Mouse (Mus musculus): ENCODE measurements around the gene Cacna2d2.

DNA sequence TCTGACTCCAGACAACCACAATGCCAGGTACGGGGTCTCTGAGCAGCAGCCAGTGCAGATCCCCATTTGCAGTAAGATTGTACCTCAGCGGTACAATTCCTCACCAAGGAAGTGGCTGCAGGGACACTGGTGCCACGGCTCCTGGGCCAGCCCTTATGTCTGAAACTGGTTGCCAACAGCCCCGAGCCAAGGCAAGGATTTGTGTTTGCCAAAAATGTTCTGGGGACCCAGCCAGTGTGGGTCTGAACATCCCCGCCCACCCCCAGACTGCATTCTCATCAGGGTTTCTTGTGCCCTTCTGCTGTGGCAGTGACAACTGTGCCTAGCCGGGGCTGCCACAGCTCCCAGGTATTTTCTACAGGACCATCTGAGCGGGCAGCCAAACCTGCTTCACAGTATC is 138.8 kb downstream of the Cacna2d2 start:
- no peak for TF ChIP-seq POLR2A (IDR thresholded peaks at IDR 0.05; ENCODE audit: borderline replicate concordance, extremely low read depth, low read depth, low read length)
- TF ChIP-seq CTCF (IDR thresholded peaks at IDR 0.05; ENCODE audit: insufficient read depth, low read length), result no peak
